Mouse (Mus musculus) kidney, postnatal 0 days (tissue): Measurements from ENCODE around the gene Entr1. TPM values are rescaled to one million over a fixed set of nuclear protein-coding genes. Genes with fewer than 3 reads are reported as not detected.

Source experiments
- ATAC-seq: fragments of 200-750 bp; cut with Nextera tagmentation; replicated peaks from 2 replicates; pipeline ENCODE4 v1.8.0; 2017; ENCODE audit warnings: low read depth, moderate number of reproducible peaks, moderate TSS enrichment, moderate library complexity; ENCODE audit not compliant: low FRiP score
- DNase-seq: peaks from one replicate; pipeline ENCODE4 v3.0.0-alpha.2; 2016; ENCODE audit warnings: low spot score
- H3K27ac ChIP-seq: fragments of 300-500 bp; sonication (generic); 2 replicates; pipeline ENCODE4 v1.5.1; 2014; ENCODE audit warnings: mild to moderate bottlenecking
- H3K27me3 ChIP-seq: fragments of 300-500 bp; sonication (generic); 2 replicates; pipeline ENCODE4 v1.6.1; 2014; ENCODE audit warnings: low read length, mixed read lengths; ENCODE audit not compliant: insufficient read depth
- H3K36me3 ChIP-seq: fragments of 300-500 bp; sonication (generic); 2 replicates; pipeline ENCODE4 v1.6.1; 2014; ENCODE audit warnings: low read length, mixed read lengths; ENCODE audit not compliant: insufficient read depth
- H3K4me1 ChIP-seq: fragments of 300-500 bp; sonication (generic); replicated peaks from 2 replicates; pipeline ENCODE4 v1.6.1; 2014; ENCODE audit warnings: antibody characterized with exemption, low read length, mixed read lengths; ENCODE audit not compliant: insufficient read depth
- H3K4me2 ChIP-seq: fragments of 300-500 bp; sonication (generic); 2 replicates; pipeline ENCODE4 v1.6.1; 2014; ENCODE audit warnings: mild to moderate bottlenecking, low read length, moderate library complexity, mixed read lengths
- H3K4me3 ChIP-seq: fragments of 300-500 bp; sonication (generic); replicated peaks from 2 replicates; pipeline ENCODE4 v1.5.1; 2014; ENCODE audit warnings: low read depth, low read length
- H3K9ac ChIP-seq: fragments of 300-500 bp; sonication (generic); 2 replicates; pipeline ENCODE4 v1.6.1; 2014; ENCODE audit warnings: low read depth, low read length
- H3K9me3 ChIP-seq: fragments of 300-500 bp; sonication (generic); replicated peaks from 2 replicates; pipeline ENCODE4 v1.6.1; 2016; ENCODE audit warnings: low read length, inconsistent platforms, mixed read lengths
- CTCF ChIP-seq: IDR thresholded peaks from 2 replicates; pipeline ENCODE4 v1.5.1; 2016; ENCODE audit warnings: antibody characterized with exemption, low read depth, mild to moderate bottlenecking, moderate library complexity
- WGBS: fragments of 180-500 bp; shearing (Covaris S2); extraction: QIAGEN DNeasy Blood & Tissue Kit; methylation state at CpG from one replicate; pipeline ENCODE4 v1.1.7; 2014; 5-methylcytosine and 5-hydroxymethylcytosine counted together
- polyA plus RNA-seq: library from polyadenylated mRNA; unstranded; fragments of >200 nt; fragmentation: Nextera tagmentation; extraction: Ambion mirVana; gene quantifications from 2 replicates; pipeline ENCODE4 v1.2.1, GENCODE M21; 2015

Gene Entr1
- polyA plus RNA-seq, 1 experiment from 2014 or later: 88.0 TPM

GRCm38 (mm10) chr2:26380131-26380771 lies 8.9 kb downstream of the Entr1 start, which contains the start of gene Snapc4:
Gene Snapc4 (minus strand): TSS chr2:26380653.
- under 1% methylated on average over 38 of the region's 38 CpGs for WGBS
- ATAC-seq: peak; percentile 93
- H3K27me3 ChIP-seq: no peaks in the 10 kb centered on the region
- peak; percentile 2; the same call in 1 of the 2 replicates for TF ChIP-seq CTCF
- H3K9ac ChIP-seq: peak within 1 kb of the TSS; percentile 79
- H3K27ac ChIP-seq: peak within 1 kb of the TSS; percentile 50
- H3K4me1 ChIP-seq: peaks cover 4% of the 10 kb centered on the region; the same call in 1 of the 2 replicates
- peak within 1 kb of the TSS; percentile 95 for H3K4me2 ChIP-seq
- H3K4me3 ChIP-seq: peak within 1 kb of the TSS; percentile 78
- no peaks in the 10 kb centered on the region for H3K9me3 ChIP-seq
- H3K36me3 ChIP-seq: peaks cover 41% of the 10 kb centered on the region
- peak; percentile 94 for DNase-seq

- no peak for TF ChIP-seq CTCF
- no peak for DNase-seq
- H3K4me1 ChIP-seq: no peaks in the 10 kb centered on the region
- no peak overlapping the region for H3K4me2 ChIP-seq
- H3K9ac ChIP-seq: no peak overlapping the region
- H3K36me3 ChIP-seq: peaks cover 78% of the 10 kb centered on the region
- 97% methylated on average over 8 of the region's 8 CpGs for WGBS
- H3K27me3 ChIP-seq: no peaks in the 10 kb centered on the region
- H3K4me3 ChIP-seq: no peak overlapping the region
- ATAC-seq: no peak
- H3K27ac ChIP-seq: no peak overlapping the region
- H3K9me3 ChIP-seq: no peaks in the 10 kb centered on the region
These were observed 16.7 kb downstream of the Entr1 start for GRCm38 (mm10) chr2:26372396-26372795.

- H3K36me3 ChIP-seq: peaks cover 71% of the 10 kb centered on the region
- no peak overlapping the region for H3K27ac ChIP-seq
- no peaks in the 10 kb centered on the region for H3K4me1 ChIP-seq
- no peak overlapping the region for H3K4me2 ChIP-seq
- H3K4me3 ChIP-seq: no peak overlapping the region
- no peak overlapping the region for H3K9ac ChIP-seq
- 90% methylated on average over 1 of the region's 1 CpGs for WGBS
- no peaks in the 10 kb centered on the region for H3K27me3 ChIP-seq
- DNase-seq: no peak
- ATAC-seq: no peak
- no peak for TF ChIP-seq CTCF
- no peaks in the 10 kb centered on the region for H3K9me3 ChIP-seq
These were observed 20.5 kb downstream of the Entr1 start for GRCm38 (mm10) chr2:26368572-26368971.

- WGBS: 92% methylated on average over 6 of the region's 6 CpGs
- Histone ChIP-seq H3K9ac (no peak overlapping the region), H3K27ac (no peak overlapping the region), H3K27me3 (no peaks in the 10 kb centered on the region), H3K9me3 (no peaks in the 10 kb centered on the region), H3K36me3 (peaks cover 72% of the 10 kb centered on the region), H3K4me2 (no peak overlapping the region), H3K4me1 (no peaks in the 10 kb centered on the region), H3K4me3 (no peak overlapping the region)
- no peak for TF ChIP-seq CTCF
- ATAC-seq (no peak), DNase-seq (no peak)
These were observed 21.2 kb downstream of the Entr1 start for GRCm38 (mm10) chr2:26367911-26368310.

GRCm38 (mm10) chr2:26364738-26365465 lies 24.2 kb downstream of the Entr1 start:
- WGBS: 69% methylated on average over 10 of the region's 10 CpGs
- H3K27me3 ChIP-seq: no peaks in the 10 kb centered on the region
- peaks cover 55% of the 10 kb centered on the region for H3K36me3 ChIP-seq
- no peak for TF ChIP-seq CTCF
- peak; percentile 28 for DNase-seq
- H3K27ac ChIP-seq: no peak overlapping the region
- no peaks in the 10 kb centered on the region for H3K9me3 ChIP-seq
- ATAC-seq: no peak
- no peak overlapping the region for H3K4me3 ChIP-seq
- no peaks in the 10 kb centered on the region for H3K4me1 ChIP-seq
- H3K4me2 ChIP-seq: no peak overlapping the region
- H3K9ac ChIP-seq: no peak overlapping the region

- no peak for TF ChIP-seq CTCF
- DNase-seq (no peak), ATAC-seq (no peak)
- H3K27ac ChIP-seq: no peak overlapping the region
- H3K4me3 ChIP-seq: no peak overlapping the region
- peaks cover 44% of the 10 kb centered on the region for H3K36me3 ChIP-seq
- no peaks in the 10 kb centered on the region for H3K27me3 ChIP-seq
- 62% methylated on average over 5 of the region's 5 CpGs for WGBS
- H3K9me3 ChIP-seq: no peaks in the 10 kb centered on the region
- no peak overlapping the region for H3K4me2 ChIP-seq
- no peaks in the 10 kb centered on the region for H3K4me1 ChIP-seq
- H3K9ac ChIP-seq: no peak overlapping the region
These were observed 25.6 kb downstream of the Entr1 start for GRCm38 (mm10) chr2:26363481-26363880.
